Mouse (Mus musculus): ENCODE data around the gene Csmd2. TPM values are rescaled to one million over a fixed set of nuclear protein-coding genes. Genes with fewer than 3 reads are reported as not detected.

The Csmd2 gene
- polyA plus RNA-seq, 1 experiment from 2014 or later: 0.16 TPM

DNA sequence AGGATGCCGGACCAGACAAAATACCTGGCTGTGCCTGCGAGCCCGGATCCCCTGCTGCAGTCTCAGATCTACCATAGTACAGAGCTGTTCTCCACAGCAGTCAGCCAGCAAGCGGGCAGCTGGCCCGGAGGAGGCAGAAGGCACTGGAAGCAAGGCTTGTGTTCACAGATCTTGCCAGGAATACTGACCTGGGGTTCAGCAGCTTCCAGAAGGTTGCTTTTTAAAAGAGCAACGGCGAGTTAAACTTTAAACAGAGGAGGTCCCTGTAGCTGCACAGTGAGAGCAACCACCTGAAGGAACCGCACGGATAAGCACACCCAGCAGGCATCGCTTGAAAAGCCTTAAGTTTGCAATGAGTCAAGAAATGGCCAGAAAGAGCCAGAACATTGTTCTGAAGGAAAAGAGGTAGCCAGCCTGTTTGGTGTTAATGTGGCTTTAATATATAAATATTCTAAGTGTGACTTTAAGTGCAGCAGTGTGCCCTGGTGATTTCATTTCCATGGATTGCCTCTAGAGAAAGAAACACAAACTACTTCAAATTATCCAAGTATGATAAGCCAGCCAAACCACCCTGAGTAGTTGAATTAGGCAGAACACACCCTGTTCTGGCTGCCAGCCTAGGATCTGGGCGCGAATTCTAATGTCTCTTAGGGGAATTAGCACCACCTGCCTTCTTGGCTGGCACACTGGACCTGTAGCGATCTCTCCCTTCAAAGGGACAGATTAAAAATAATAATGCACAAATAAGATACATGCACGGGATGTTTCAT lies 439.8 kb downstream of the Csmd2 start:
- Histone ChIP-seq H3K4me2 (replicated peaks; ENCODE audit: low read depth) (no peak overlapping the region), H3K27me3 (ENCODE audit: control insufficient read depth, insufficient read depth, low read length) (no peaks in the 10 kb centered on the region), H3K36me3 (ENCODE audit: control insufficient read depth, insufficient read depth, low read length) (no peaks in the 10 kb centered on the region), H3K9me3 (ENCODE audit: control insufficient read depth, low read length) (no peaks in the 10 kb centered on the region), H3K9ac (ENCODE audit: low read length) (no peak overlapping the region), H3K27ac (replicated peaks) (no peak overlapping the region), H3K4me1 (replicated peaks; ENCODE audit: control insufficient read depth, insufficient read depth) (no peaks in the 10 kb centered on the region), H3K4me3 (ENCODE audit: low read depth, low read length) (no peak overlapping the region)
- TF ChIP-seq CTCF (IDR thresholded peaks at IDR 0.05; ENCODE audit: low read depth) (no peak), EP300 (optimal IDR thresholded peaks at IDR 0.05) (no peak)
- DNase-seq (ENCODE audit: low spot score) (no peak), ATAC-seq (ENCODE audit: low FRiP score, low TSS enrichment) (no peak)
- 63% methylated on average over 14 of the region's 14 CpGs for WGBS

DNA sequence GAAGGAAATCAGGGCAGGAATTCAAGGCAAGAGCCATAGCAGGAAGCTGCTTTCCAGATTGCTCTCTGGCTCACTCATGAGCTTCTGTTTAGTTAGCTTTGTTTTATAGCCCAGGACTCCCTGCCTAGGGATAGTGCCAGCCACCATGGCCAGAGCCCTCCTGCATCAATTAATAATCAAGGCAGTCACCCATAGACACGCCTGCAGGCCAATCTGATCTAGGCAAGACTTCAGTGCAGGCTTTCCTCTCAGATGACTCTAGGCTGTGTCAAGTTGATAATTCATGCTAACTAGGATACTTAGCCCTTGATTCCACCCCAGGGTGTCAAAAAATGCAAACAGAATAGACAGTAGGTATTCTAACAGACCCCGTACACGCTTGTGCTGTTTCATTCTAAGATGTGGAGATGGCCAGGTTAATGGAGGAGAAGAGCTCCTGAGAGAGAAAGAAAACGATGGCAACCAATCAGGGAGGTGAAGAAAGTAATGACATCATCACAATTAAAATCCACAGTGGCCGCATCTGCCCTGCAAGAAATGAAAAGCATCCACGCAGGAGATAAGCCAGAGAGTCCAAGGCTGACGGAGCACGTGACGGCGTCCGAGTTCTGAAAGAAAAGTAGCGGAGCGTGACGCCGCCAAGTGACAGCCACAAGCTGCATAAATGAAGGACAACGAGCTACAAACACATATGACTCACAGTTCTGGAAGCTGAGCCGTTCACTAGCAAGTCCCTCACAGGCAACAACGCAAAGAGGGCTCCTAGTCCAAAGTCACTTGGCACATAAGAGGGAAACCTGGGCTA lies 440.8 kb downstream of the Csmd2 start:
- no peaks in the 10 kb centered on the region for H3K27me3 ChIP-seq (ENCODE audit: control insufficient read depth, insufficient read depth, low read length)
- H3K9ac ChIP-seq (ENCODE audit: low read length): no peak overlapping the region
- ATAC-seq (ENCODE audit: low FRiP score, low TSS enrichment) (no peak), DNase-seq (ENCODE audit: low spot score) (no peak)
- H3K36me3 ChIP-seq (ENCODE audit: control insufficient read depth, insufficient read depth, low read length): no peaks in the 10 kb centered on the region
- H3K27ac ChIP-seq (replicated peaks): no peak overlapping the region
- TF ChIP-seq CTCF (IDR thresholded peaks at IDR 0.05; ENCODE audit: low read depth): no peak
- TF ChIP-seq EP300 (optimal IDR thresholded peaks at IDR 0.05): no peak
- no peak overlapping the region for H3K4me2 ChIP-seq (replicated peaks; ENCODE audit: low read depth)
- H3K9me3 ChIP-seq (ENCODE audit: control insufficient read depth, low read length): no peaks in the 10 kb centered on the region
- 78% methylated on average over 18 of the region's 18 CpGs for WGBS
- no peaks in the 10 kb centered on the region for H3K4me1 ChIP-seq (replicated peaks; ENCODE audit: control insufficient read depth, insufficient read depth)
- no peak overlapping the region for H3K4me3 ChIP-seq (ENCODE audit: low read depth, low read length)

DNA sequence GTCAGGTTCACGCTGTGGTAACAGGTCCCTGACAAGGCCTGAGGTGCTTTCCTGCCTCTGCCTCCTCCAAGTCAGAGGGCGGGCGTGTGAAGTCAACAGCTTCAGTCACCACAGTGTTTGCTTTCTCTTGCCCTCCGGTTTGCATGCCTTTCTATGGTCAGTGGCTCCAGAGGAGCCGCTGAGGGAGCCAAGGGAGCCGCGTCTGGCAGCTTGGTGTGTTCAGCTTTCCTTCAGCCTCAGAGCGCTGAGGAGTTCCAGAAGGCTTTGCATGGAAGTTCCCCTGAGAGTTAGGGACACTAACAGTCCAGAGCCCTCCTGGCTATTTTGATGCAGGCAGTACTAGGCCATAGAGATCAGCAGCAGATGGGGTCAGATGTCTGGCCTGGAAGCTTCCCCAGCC lies 441.9 kb downstream of the Csmd2 start:
- 78% methylated on average over 8 of the region's 8 CpGs for WGBS
- H3K27ac ChIP-seq (replicated peaks): no peak overlapping the region
- TF ChIP-seq CTCF (IDR thresholded peaks at IDR 0.05; ENCODE audit: low read depth) (no peak), EP300 (optimal IDR thresholded peaks at IDR 0.05) (no peak)
- ATAC-seq (ENCODE audit: low FRiP score, low TSS enrichment): no peak
- H3K9me3 ChIP-seq (ENCODE audit: control insufficient read depth, low read length): no peaks in the 10 kb centered on the region
- no peak overlapping the region for H3K4me2 ChIP-seq (replicated peaks; ENCODE audit: low read depth)
- H3K4me3 ChIP-seq (ENCODE audit: low read depth, low read length): no peak overlapping the region
- H3K4me1 ChIP-seq (replicated peaks; ENCODE audit: control insufficient read depth, insufficient read depth): no peaks in the 10 kb centered on the region
- no peak overlapping the region for H3K9ac ChIP-seq (ENCODE audit: low read length)
- no peaks in the 10 kb centered on the region for H3K27me3 ChIP-seq (ENCODE audit: control insufficient read depth, insufficient read depth, low read length)
- no peaks in the 10 kb centered on the region for H3K36me3 ChIP-seq (ENCODE audit: control insufficient read depth, insufficient read depth, low read length)
- DNase-seq (ENCODE audit: low spot score): no peak

DNA sequence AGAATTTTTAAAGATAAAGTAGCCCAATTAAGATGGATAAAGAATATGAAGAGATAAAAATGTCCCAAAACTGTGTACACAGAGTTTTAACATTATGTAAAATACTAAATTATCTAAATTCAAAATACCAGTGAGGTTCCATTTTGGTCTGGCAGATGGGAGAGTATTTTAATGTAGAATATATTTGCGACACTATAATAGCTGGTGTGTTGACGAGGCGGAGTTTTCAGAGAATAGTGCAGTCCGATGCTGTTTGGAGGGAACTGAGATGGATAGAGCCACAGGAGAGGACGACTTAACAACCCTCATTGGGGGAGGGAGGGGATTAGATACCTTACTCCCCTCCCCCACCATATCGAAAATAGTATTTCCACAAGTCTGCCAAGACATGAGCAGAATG lies 452.9 kb downstream of the Csmd2 start:
- H3K4me3 ChIP-seq (ENCODE audit: low read depth, low read length): no peak overlapping the region
- no peaks in the 10 kb centered on the region for H3K9me3 ChIP-seq (ENCODE audit: control insufficient read depth, low read length)
- H3K27me3 ChIP-seq (ENCODE audit: control insufficient read depth, insufficient read depth, low read length): no peaks in the 10 kb centered on the region
- H3K4me1 ChIP-seq (replicated peaks; ENCODE audit: control insufficient read depth, insufficient read depth): no peaks in the 10 kb centered on the region
- no peak for ATAC-seq (ENCODE audit: low FRiP score, low TSS enrichment)
- H3K4me2 ChIP-seq (replicated peaks; ENCODE audit: low read depth): no peak overlapping the region
- no peaks in the 10 kb centered on the region for H3K36me3 ChIP-seq (ENCODE audit: control insufficient read depth, insufficient read depth, low read length)
- H3K27ac ChIP-seq (replicated peaks): no peak overlapping the region
- H3K9ac ChIP-seq (ENCODE audit: low read length): no peak overlapping the region
- TF ChIP-seq CTCF (IDR thresholded peaks at IDR 0.05; ENCODE audit: low read depth) (no peak), EP300 (optimal IDR thresholded peaks at IDR 0.05) (no peak)
- 83% methylated on average over 6 of the region's 6 CpGs for WGBS
- DNase-seq (ENCODE audit: low spot score): no peak

DNA sequence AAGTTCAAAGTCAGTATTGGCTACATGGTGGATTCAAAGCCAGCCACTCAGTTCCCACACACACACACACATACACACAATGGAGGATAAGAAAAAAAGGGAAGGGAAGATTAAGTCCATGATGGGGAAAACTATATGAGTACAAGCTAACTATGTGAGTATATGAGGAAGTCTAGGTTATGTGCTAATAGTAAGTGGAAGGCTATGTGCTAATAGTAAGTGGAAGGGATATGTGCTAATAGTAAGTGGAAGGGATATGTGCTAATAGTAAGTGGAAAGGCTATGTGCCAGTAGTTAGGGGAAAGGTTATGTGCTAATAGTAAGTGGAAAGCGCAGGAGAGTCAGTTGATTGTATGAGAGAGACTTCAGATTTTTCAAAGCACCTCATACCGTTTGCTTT lies 453.6 kb downstream of the Csmd2 start:
- H3K9ac ChIP-seq (ENCODE audit: low read length): no peak overlapping the region
- H3K4me3 ChIP-seq (ENCODE audit: low read depth, low read length): no peak overlapping the region
- H3K36me3 ChIP-seq (ENCODE audit: control insufficient read depth, insufficient read depth, low read length): no peaks in the 10 kb centered on the region
- no peaks in the 10 kb centered on the region for H3K9me3 ChIP-seq (ENCODE audit: control insufficient read depth, low read length)
- ATAC-seq (ENCODE audit: low FRiP score, low TSS enrichment) (no peak), DNase-seq (ENCODE audit: low spot score) (no peak)
- H3K27me3 ChIP-seq (ENCODE audit: control insufficient read depth, insufficient read depth, low read length): no peaks in the 10 kb centered on the region
- TF ChIP-seq CTCF (IDR thresholded peaks at IDR 0.05; ENCODE audit: low read depth) (no peak), EP300 (optimal IDR thresholded peaks at IDR 0.05) (no peak)
- no peaks in the 10 kb centered on the region for H3K4me1 ChIP-seq (replicated peaks; ENCODE audit: control insufficient read depth, insufficient read depth)
- H3K4me2 ChIP-seq (replicated peaks; ENCODE audit: low read depth): no peak overlapping the region
- WGBS: 83% methylated on average over 2 of the region's 2 CpGs
- no peak overlapping the region for H3K27ac ChIP-seq (replicated peaks)

DNA sequence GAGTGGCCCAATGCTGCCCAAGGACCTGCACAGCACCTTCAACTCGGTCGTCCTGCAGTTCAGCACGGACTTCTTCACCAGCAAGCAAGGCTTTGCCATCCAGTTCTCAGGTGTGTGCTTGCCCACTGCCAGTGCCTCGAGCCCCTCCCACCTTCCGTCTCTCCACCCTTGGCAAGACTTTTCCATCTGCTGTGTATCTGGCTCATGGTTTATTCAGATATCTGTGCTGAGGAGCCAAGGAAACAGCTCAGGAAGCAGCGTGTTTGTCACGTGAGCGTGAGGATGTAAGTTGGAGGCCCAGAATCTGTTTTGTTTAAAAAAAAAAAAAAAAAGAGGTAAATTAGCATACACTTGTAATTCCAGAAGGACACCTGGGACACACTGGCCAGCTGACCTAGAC lies 455.1 kb downstream of the Csmd2 start:
- Histone ChIP-seq H3K4me3 (ENCODE audit: low read depth, low read length) (no peak overlapping the region), H3K4me2 (replicated peaks; ENCODE audit: low read depth) (no peak overlapping the region), H3K36me3 (ENCODE audit: control insufficient read depth, insufficient read depth, low read length) (no peaks in the 10 kb centered on the region), H3K4me1 (replicated peaks; ENCODE audit: control insufficient read depth, insufficient read depth) (no peaks in the 10 kb centered on the region), H3K27ac (replicated peaks) (no peak overlapping the region), H3K9ac (ENCODE audit: low read length) (no peak overlapping the region), H3K9me3 (ENCODE audit: control insufficient read depth, low read length) (no peaks in the 10 kb centered on the region), H3K27me3 (ENCODE audit: control insufficient read depth, insufficient read depth, low read length) (no peaks in the 10 kb centered on the region)
- no peak; the same call in 1 of the 2 replicates for ATAC-seq (ENCODE audit: low FRiP score, low TSS enrichment)
- WGBS: 76% methylated on average over 8 of the region's 8 CpGs
- no peak for DNase-seq (ENCODE audit: low spot score)
- TF ChIP-seq EP300 (optimal IDR thresholded peaks at IDR 0.05): no peak
- no peak for TF ChIP-seq CTCF (IDR thresholded peaks at IDR 0.05; ENCODE audit: low read depth)
